Mouse (Mus musculus) hindbrain, embryonic 11.5 days (tissue): Measurements from ENCODE around the gene Prkcd. TPM values are rescaled to one million over a fixed set of nuclear protein-coding genes. Genes with fewer than 3 reads are reported as not detected.

Source experiments
- ATAC-seq: fragments of 200-750 bp; cut with Nextera tagmentation; 2 replicates; pipeline ENCODE4 v1.8.0; 2017; ENCODE audit warnings: mild to moderate bottlenecking, moderate TSS enrichment, moderate library complexity; ENCODE audit not compliant: low FRiP score
- DNase-seq: peaks from one replicate; pipeline ENCODE4 v3.0.0-alpha.2; 2015; ENCODE audit warnings: low spot score
- H3K27ac ChIP-seq: fragments of 300-500 bp; sonication (generic); 2 replicates; pipeline ENCODE4 v1.5.1; 2014; ENCODE audit warnings: mild to moderate bottlenecking, low read depth, low read length
- H3K27me3 ChIP-seq: fragments of 300-500 bp; sonication (generic); 2 replicates; pipeline ENCODE4 v1.6.1; 2014; ENCODE audit warnings: mild to moderate bottlenecking, low read length, moderate library complexity, mixed read lengths; ENCODE audit not compliant: control insufficient read depth, insufficient read depth
- H3K36me3 ChIP-seq: fragments of 300-500 bp; sonication (generic); 2 replicates; pipeline ENCODE4 v1.6.1; 2014; ENCODE audit warnings: mild to moderate bottlenecking, low read length, moderate library complexity, mixed read lengths; ENCODE audit not compliant: control insufficient read depth, insufficient read depth
- H3K4me1 ChIP-seq: fragments of 300-500 bp; sonication (generic); replicated peaks from 2 replicates; pipeline ENCODE4 v1.6.1; 2014; ENCODE audit warnings: low read length, mixed read lengths; ENCODE audit not compliant: control insufficient read depth, insufficient read depth
- H3K4me2 ChIP-seq: fragments of 300-500 bp; sonication (generic); replicated peaks from 2 replicates; pipeline ENCODE4 v1.6.1; 2014; ENCODE audit warnings: mild to moderate bottlenecking, low read depth, low read length
- H3K4me3 ChIP-seq: fragments of 300-500 bp; sonication (generic); 2 replicates; pipeline ENCODE4 v1.5.1; 2014; ENCODE audit warnings: low read depth, low read length
- H3K9ac ChIP-seq: fragments of 300-500 bp; sonication (generic); 2 replicates; pipeline ENCODE4 v1.6.1; 2014; ENCODE audit warnings: low read depth, low read length
- H3K9me3 ChIP-seq: fragments of 300-500 bp; sonication (generic); 2 replicates; pipeline ENCODE4 v1.6.1; 2016; ENCODE audit warnings: low read length; ENCODE audit not compliant: control insufficient read depth
- WGBS: fragments of 180-500 bp; shearing (Covaris S2); extraction: QIAGEN DNeasy Blood & Tissue Kit; methylation state at CpG from one replicate; pipeline ENCODE4 v1.1.7; 2014; 5-methylcytosine and 5-hydroxymethylcytosine counted together
- polyA plus RNA-seq: library from polyadenylated mRNA; unstranded; fragments of >200 nt; fragmentation: Nextera tagmentation; extraction: Ambion mirVana; gene quantifications from 2 replicates; pipeline ENCODE4 v1.2.1, GENCODE M21; 2014

The Prkcd gene
- polyA plus RNA-seq, 1 experiment from 2014 or later: 27.4 TPM

DNA sequence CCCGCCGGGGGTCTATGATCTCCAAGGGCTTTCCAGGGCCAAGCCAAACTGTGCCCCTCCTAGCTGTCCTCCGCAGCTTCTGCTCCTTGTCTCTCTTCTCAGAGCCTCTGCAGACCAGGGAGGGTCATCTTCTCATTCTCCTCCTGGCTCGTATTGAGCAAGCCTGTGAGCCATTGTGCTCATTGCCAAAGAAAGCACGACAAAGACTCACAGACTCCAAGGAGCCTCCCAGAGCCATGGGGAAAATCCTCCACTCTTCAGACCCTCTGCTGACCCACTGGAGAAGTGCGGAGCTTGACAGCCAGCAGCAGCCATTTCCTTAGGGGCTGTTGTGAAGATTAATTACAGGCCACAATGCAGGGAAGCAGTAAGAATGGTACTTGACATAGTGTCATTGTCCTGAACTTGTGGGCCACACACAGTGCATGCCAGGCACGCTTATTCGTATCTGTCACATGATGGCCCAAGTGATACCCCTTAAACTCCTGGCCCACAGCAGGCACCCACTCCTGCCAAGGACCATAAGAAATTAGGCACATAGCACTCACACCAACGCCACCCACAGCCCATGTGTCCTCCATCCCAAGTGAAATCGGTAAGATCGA is 35.9 kb downstream of the Prkcd start:
- H3K4me2 ChIP-seq: no peak overlapping the region
- no peak overlapping the region for H3K27ac ChIP-seq
- no peak overlapping the region for H3K9ac ChIP-seq
- H3K27me3 ChIP-seq: no peaks in the 10 kb centered on the region
- H3K36me3 ChIP-seq: no peaks in the 10 kb centered on the region
- no peak for ATAC-seq
- H3K4me3 ChIP-seq: no peak overlapping the region
- WGBS: 49% methylated on average over 11 of the region's 11 CpGs
- no peaks in the 10 kb centered on the region for H3K9me3 ChIP-seq
- H3K4me1 ChIP-seq: peaks cover 12% of the 10 kb centered on the region
- no peak for DNase-seq

DNA sequence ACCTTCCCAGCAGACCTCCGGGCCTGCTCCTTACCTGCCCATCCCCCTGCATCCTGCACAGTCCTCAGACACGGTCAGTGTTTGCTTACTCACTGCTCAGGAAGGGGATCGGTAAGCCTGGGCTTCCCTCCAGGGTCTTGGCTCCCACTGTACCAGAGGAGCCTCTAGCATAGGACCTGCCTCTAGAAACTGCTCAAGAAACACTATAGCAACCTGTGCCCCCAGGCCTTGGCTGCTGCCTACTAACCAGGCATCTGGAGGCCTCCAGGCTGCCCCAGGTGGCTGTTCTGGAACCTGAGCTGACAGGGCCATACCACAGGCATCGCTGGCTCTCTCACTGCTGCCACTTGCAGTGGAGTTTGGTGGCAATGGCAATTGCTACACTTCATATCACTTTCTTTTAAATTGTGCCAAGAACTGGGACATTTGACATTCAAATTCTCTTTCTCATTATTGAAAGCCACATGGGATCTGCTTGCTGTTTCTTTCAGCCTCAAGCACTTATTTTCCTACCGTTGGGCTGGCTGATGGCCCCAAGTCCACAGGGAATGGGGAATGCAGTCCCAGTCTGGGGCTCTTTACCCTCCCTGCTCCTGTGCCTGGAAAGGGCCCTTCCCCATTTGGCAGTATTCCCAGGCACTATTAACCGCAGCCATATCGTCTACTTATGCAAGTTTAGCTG is 39.1 kb downstream of the Prkcd start:
- Histone ChIP-seq H3K4me3 (no peak overlapping the region), H3K36me3 (no peaks in the 10 kb centered on the region), H3K4me1 (no peaks in the 10 kb centered on the region; the same call in 1 of the 2 replicates), H3K9me3 (no peaks in the 10 kb centered on the region), H3K4me2 (no peak overlapping the region), H3K27ac (no peak overlapping the region), H3K9ac (no peak overlapping the region), H3K27me3 (no peaks in the 10 kb centered on the region)
- 73% methylated on average over 7 of the region's 7 CpGs for WGBS
- no peak for DNase-seq
- no peak for ATAC-seq

GRCm38 (mm10) chr14:30585323-30585722 is 40.7 kb downstream of the Prkcd start:
- ATAC-seq: no peak
- Histone ChIP-seq H3K9me3 (no peaks in the 10 kb centered on the region), H3K4me2 (no peak overlapping the region), H3K27me3 (no peaks in the 10 kb centered on the region), H3K4me3 (no peak overlapping the region), H3K36me3 (no peaks in the 10 kb centered on the region), H3K9ac (no peak overlapping the region), H3K4me1 (no peaks in the 10 kb centered on the region; the same call in 1 of the 2 replicates), H3K27ac (no peak overlapping the region)
- 88% methylated on average over 5 of the region's 5 CpGs for WGBS
- DNase-seq: no peak

DNA sequence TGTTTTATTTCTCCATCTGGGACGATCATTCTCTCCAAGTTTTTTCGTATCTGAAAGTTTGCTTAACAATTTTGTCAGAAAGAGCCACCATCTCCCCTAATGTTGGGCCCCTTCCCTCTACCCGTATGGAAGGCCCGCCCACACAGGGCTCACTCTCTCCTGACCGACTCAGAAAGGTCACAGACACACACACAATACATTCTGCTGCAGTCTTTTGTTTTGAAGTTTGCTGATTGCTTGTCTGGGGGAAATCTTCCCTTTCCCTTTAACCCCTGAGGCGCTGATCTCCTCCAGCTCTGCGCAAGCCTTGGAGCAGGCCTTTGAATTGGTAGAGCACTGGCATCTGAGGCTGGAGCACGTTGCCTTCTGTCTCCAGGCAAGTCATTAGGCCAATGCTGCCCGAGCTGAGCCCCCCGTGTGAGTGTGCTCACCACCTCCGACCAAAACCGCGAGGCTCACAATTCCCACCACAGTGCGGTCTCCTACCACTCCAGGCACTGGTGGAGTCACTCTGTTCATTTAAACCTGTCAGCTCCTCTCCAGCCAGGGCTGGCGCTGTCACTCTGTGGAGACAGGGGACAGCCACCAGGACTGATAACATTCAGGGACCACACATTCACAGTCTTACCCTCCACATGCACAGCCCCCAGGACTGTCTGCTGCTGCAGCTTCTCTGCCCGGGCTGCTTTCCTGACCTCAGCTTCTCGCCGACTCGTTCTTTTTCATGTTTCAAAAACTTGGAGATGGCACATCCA is 41.3 kb downstream of the Prkcd start:
- WGBS: 40% methylated on average over 19 of the region's 19 CpGs
- no peaks in the 10 kb centered on the region for H3K9me3 ChIP-seq
- no peak; the same call in 1 of the 2 replicates for ATAC-seq
- no peak overlapping the region for H3K4me3 ChIP-seq
- no peaks in the 10 kb centered on the region for H3K36me3 ChIP-seq
- no peaks in the 10 kb centered on the region for H3K27me3 ChIP-seq
- H3K4me1 ChIP-seq: no peaks in the 10 kb centered on the region; the same call in 1 of the 2 replicates
- no peak overlapping the region for H3K4me2 ChIP-seq
- peak; percentile 29 for DNase-seq
- H3K9ac ChIP-seq: no peak overlapping the region
- no peak overlapping the region for H3K27ac ChIP-seq

DNA sequence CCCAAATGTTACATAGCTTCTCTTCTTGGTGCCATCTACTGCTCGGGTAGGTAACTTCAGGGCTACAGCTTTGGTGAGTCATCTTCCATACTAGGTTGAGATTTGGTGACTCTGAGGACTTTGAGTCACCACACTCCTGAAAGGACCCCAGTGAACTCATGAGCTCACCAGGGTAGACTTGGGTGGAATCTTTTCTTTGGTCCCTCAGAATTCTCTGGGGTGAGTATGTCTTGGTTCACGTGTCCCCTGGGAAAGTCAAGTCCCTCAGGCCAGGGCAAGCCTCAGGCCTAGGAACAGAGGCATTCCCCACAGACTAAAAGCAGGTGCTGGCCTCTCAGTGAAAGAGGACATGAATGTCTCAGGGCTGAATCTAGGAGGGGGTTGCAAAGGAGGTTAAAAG is 41.9 kb downstream of the Prkcd start:
- Histone ChIP-seq H3K36me3 (no peaks in the 10 kb centered on the region), H3K4me2 (no peak overlapping the region), H3K4me1 (no peaks in the 10 kb centered on the region; the same call in 1 of the 2 replicates), H3K9ac (no peak overlapping the region), H3K4me3 (no peak overlapping the region), H3K9me3 (no peaks in the 10 kb centered on the region), H3K27ac (no peak overlapping the region), H3K27me3 (no peaks in the 10 kb centered on the region)
- DNase-seq (no peak), ATAC-seq (no peak)
- 53% methylated on average over 2 of the region's 2 CpGs for WGBS

GRCm38 (mm10) chr14:30581238-30581637 is 44.8 kb downstream of the Prkcd start:
- H3K36me3 ChIP-seq: no peaks in the 10 kb centered on the region
- no peak overlapping the region for H3K4me3 ChIP-seq
- no peak overlapping the region for H3K4me2 ChIP-seq
- WGBS: 67% methylated on average over 1 of the region's 1 CpGs
- no peak overlapping the region for H3K9ac ChIP-seq
- H3K27me3 ChIP-seq: no peaks in the 10 kb centered on the region
- no peak for ATAC-seq
- no peaks in the 10 kb centered on the region for H3K9me3 ChIP-seq
- H3K4me1 ChIP-seq: no peaks in the 10 kb centered on the region; the same call in 1 of the 2 replicates
- no peak for DNase-seq
- no peak overlapping the region for H3K27ac ChIP-seq

DNA sequence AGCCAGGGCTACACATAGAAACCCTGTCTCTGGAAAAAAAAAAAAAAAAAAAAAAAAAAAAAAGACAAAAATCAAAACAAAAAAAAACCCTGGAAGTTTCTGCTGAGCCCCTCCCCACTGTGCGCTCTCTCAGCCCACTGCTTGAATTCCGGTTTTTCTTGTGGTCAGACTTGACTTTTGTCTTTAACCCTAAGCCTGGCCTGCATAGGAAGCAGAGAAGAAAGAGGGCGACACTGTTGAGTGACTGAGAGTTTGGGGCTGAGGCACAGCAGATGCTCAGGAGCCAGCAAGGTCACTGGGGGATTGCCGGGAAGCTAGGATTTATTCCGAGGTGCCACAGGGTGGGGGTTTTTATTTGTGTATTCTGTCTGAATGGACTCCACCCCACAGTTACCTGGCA is 46.1 kb downstream of the Prkcd start:
- 33% methylated on average over 5 of the region's 5 CpGs for WGBS

DNA sequence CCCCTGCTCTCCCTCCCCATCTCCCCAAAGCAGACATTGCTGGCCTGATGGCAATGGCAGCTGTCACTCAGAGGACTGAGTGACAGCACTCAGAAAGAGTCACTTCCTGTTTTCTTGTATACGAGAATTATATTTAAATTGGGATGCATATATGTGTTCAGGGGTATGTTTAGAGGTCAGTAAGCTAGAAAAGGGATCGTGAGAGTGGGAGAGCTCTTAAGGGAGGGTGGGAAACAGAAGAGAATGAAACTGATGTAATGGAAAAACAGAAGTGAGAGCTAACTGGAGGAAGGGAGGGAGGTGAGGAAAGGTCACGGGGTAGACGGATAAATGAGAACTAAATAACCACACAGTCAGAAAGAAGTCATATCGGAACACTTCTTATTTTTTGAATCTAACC is 46.8 kb downstream of the Prkcd start:
- no peaks in the 10 kb centered on the region for H3K27me3 ChIP-seq
- ATAC-seq: no peak
- DNase-seq: no peak
- H3K27ac ChIP-seq: no peak overlapping the region
- H3K4me1 ChIP-seq: no peaks in the 10 kb centered on the region
- no peak overlapping the region for H3K4me3 ChIP-seq
- no peak overlapping the region for H3K9ac ChIP-seq
- no peaks in the 10 kb centered on the region for H3K36me3 ChIP-seq
- no peak overlapping the region for H3K4me2 ChIP-seq
- WGBS: 81% methylated on average over 5 of the region's 5 CpGs
- no peaks in the 10 kb centered on the region for H3K9me3 ChIP-seq

More for the DNA sequence above, 46.1 kb downstream of the Prkcd start:
- Histone ChIP-seq H3K36me3 (no peaks in the 10 kb centered on the region), H3K9ac (no peak overlapping the region), H3K4me3 (no peak overlapping the region), H3K9me3 (no peaks in the 10 kb centered on the region), H3K27me3 (no peaks in the 10 kb centered on the region), H3K4me1 (no peaks in the 10 kb centered on the region; the same call in 1 of the 2 replicates), H3K27ac (no peak overlapping the region), H3K4me2 (no peak overlapping the region)
- DNase-seq (no peak), ATAC-seq (no peak)
